Mouse (Mus musculus) MEL (cell line): Measurements from ENCODE around the gene Gmppa. TPM values are rescaled to one million over a fixed set of nuclear protein-coding genes. Genes with fewer than 3 reads are reported as not detected.

ENCODE experiments used
- DNase-seq: peaks from one replicate; pipeline ENCODE4 v3.0.0; 2011; ENCODE audit warnings: low read depth, low spot score
- H3K27ac ChIP-seq: 2 replicates; pipeline ENCODE4 v1.5.1; 2012; ENCODE audit warnings: low read depth, mild to moderate bottlenecking, control low read depth, low read length, moderate library complexity; ENCODE audit not compliant: control insufficient read depth
- H3K27me3 ChIP-seq, 2 experiments: fragments of 150-350 bp in 1 of 2; sonication (generic) in 1 of 2; 2 replicates each; pipeline ENCODE4 v1.6.1; 2012; ENCODE audit warnings: low read length in 2 of 2, mild to moderate bottlenecking in 2 of 2, improper control_type of control experiment in 1 of 2, moderate library complexity in 1 of 2; ENCODE audit not compliant: insufficient read depth in 2 of 2, control insufficient read depth in 1 of 2
- H3K36me3 ChIP-seq, 2 experiments: 2 replicates each; pipeline ENCODE4 v1.6.1; 2012 to 2014; ENCODE audit warnings: low read length in 2 of 2, improper control_type of control experiment in 1 of 2, inconsistent platforms in 1 of 2, mild to moderate bottlenecking in 1 of 2; ENCODE audit not compliant: insufficient read depth in 2 of 2, control insufficient read depth in 1 of 2
- H3K4me1 ChIP-seq, 2 experiments: fragments of 150-350 bp in 1 of 2; sonication (generic) in 1 of 2; 2 replicates each; pipeline ENCODE4 v1.6.1; 2012; ENCODE audit warnings: low read length in 2 of 2, improper control_type of control experiment in 1 of 2, mild to moderate bottlenecking in 1 of 2; ENCODE audit not compliant: insufficient read depth in 2 of 2, control insufficient read depth in 1 of 2
- H3K4me3 ChIP-seq, 2 experiments: fragments of 150-350 bp in 1 of 2; sonication (generic) in 1 of 2; 2 replicates each; pipeline ENCODE4 v1.5.1; 2012; ENCODE audit warnings: low read depth in 2 of 2, low read length in 2 of 2, mild to moderate bottlenecking in 2 of 2, moderate library complexity in 2 of 2, control low read depth in 1 of 2, improper control_type of control experiment in 1 of 2; ENCODE audit not compliant: control insufficient read depth in 1 of 2, insufficient read depth in 1 of 2
- H3K79me2 ChIP-seq: 2 replicates; pipeline ENCODE4 v1.6.1; 2012; ENCODE audit warnings: mild to moderate bottlenecking, low read length, moderate library complexity; ENCODE audit not compliant: control insufficient read depth, poor library complexity, insufficient read depth
- H3K9ac ChIP-seq: 2 replicates; pipeline ENCODE4 v1.6.1; 2012; ENCODE audit warnings: low read depth, mild to moderate bottlenecking, control low read depth, low read length, moderate library complexity; ENCODE audit not compliant: control insufficient read depth, poor library complexity, severe bottlenecking
- H3K9me3 ChIP-seq: fragments of 150-350 bp; sonication (generic); replicated peaks from 2 replicates; pipeline ENCODE4 v1.6.1; 2012; ENCODE audit warnings: mild to moderate bottlenecking, low read length, improper control_type of control experiment, moderate library complexity; ENCODE audit not compliant: insufficient read depth
- BHLHE40 ChIP-seq: IDR thresholded peaks from 2 replicates; pipeline ENCODE4 v1.6.1; 2012; ENCODE audit warnings: low read depth, mild to moderate bottlenecking, inconsistent platforms, low read length, improper control_type of control experiment, borderline replicate concordance
- CTCF ChIP-seq, 3 experiments: IDR thresholded peaks in 2 of 3; conservative IDR thresholded peaks in 1 of 3; 2 replicates each; pipeline ENCODE4 v1.5.1; 2011 to 2012; ENCODE audit warnings: low read length in 3 of 3, low read depth in 2 of 3, mild to moderate bottlenecking in 2 of 3, improper control_type of control experiment in 1 of 3, inconsistent platforms in 1 of 3, mixed read lengths in 1 of 3, moderate library complexity in 1 of 3; ENCODE audit not compliant: control insufficient read depth in 1 of 3, insufficient read depth in 1 of 3, poor library complexity in 1 of 3, severe bottlenecking in 1 of 3
- ETS1 ChIP-seq: IDR thresholded peaks from 2 replicates; pipeline ENCODE4 v1.6.1; 2012; ENCODE audit warnings: low read depth, mild to moderate bottlenecking, inconsistent platforms, low read length, improper control_type of control experiment, moderate library complexity
- KAT2A ChIP-seq: conservative IDR thresholded peaks from 2 replicates; pipeline ENCODE4 v1.6.1; 2012; ENCODE audit warnings: low read depth, low read length, improper control_type of control experiment, inconsistent platforms
- MAFK ChIP-seq: IDR thresholded peaks from 2 replicates; pipeline ENCODE4 v1.6.1; 2011; ENCODE audit warnings: low read depth, mild to moderate bottlenecking, low read length, improper control_type of control experiment, borderline replicate concordance
- MAX ChIP-seq: IDR thresholded peaks from 2 replicates; pipeline ENCODE4 v1.6.1; 2011; ENCODE audit warnings: low read length, improper control_type of control experiment
- MAZ ChIP-seq: IDR thresholded peaks from 2 replicates; pipeline ENCODE4 v1.6.1; 2012; ENCODE audit warnings: low read depth, mild to moderate bottlenecking, inconsistent platforms, low read length, improper control_type of control experiment
- MXI1 ChIP-seq: IDR thresholded peaks from 2 replicates; pipeline ENCODE4 v1.6.1; 2011; ENCODE audit warnings: mild to moderate bottlenecking, low read depth, low read length, improper control_type of control experiment
- MYC ChIP-seq: IDR thresholded peaks from 2 replicates; pipeline ENCODE4 v1.6.1; 2011; ENCODE audit warnings: low read depth, mild to moderate bottlenecking, low read length, improper control_type of control experiment, moderate library complexity
- NELFE ChIP-seq: IDR thresholded peaks from 2 replicates; pipeline ENCODE4 v1.6.1; 2011; ENCODE audit warnings: low read depth, low read length, improper control_type of control experiment
- NRF1 ChIP-seq: IDR thresholded peaks from 2 replicates; pipeline ENCODE4 v1.6.1; 2014; ENCODE audit warnings: low read depth, mild to moderate bottlenecking, inconsistent platforms, low read length, improper control_type of control experiment, moderate library complexity; ENCODE audit not compliant: poor library complexity, insufficient read depth, severe bottlenecking
- RAD21 ChIP-seq: IDR thresholded peaks from 2 replicates; pipeline ENCODE4 v1.6.1; 2011; ENCODE audit warnings: mild to moderate bottlenecking, low read depth, low read length, improper control_type of control experiment
- RCOR1 ChIP-seq: IDR thresholded peaks from 2 replicates; pipeline ENCODE4 v1.6.1; 2012; ENCODE audit warnings: low read depth, mild to moderate bottlenecking, inconsistent platforms, low read length, improper control_type of control experiment
- SMC3 ChIP-seq: IDR thresholded peaks from 2 replicates; pipeline ENCODE4 v1.6.1; 2011; ENCODE audit warnings: low read depth, low read length, improper control_type of control experiment
- TAL1 ChIP-seq: IDR thresholded peaks from 2 replicates; pipeline ENCODE4 v1.6.1; 2012; ENCODE audit warnings: mild to moderate bottlenecking, inconsistent platforms, low read length, moderate library complexity, mixed read lengths
- TBP ChIP-seq: IDR thresholded peaks from 2 replicates; pipeline ENCODE4 v1.8.0; 2011; ENCODE audit warnings: low read depth, low read length, improper control_type of control experiment
- UBTF ChIP-seq: IDR thresholded peaks from 2 replicates; pipeline ENCODE4 v1.6.1; 2012; ENCODE audit warnings: low read depth, mild to moderate bottlenecking, inconsistent platforms, low read length, improper control_type of control experiment, moderate library complexity, borderline replicate concordance; ENCODE audit not compliant: insufficient read depth
- ZC3H11A ChIP-seq: IDR thresholded peaks from 2 replicates; pipeline ENCODE4 v1.6.1; 2012; ENCODE audit warnings: low read depth, mild to moderate bottlenecking, inconsistent platforms, low read length, improper control_type of control experiment
- polyA plus RNA-seq, 2 experiments: library from polyadenylated mRNA; stranded (reverse) in 1 of 2; unstranded in 1 of 2; fragments of >175 nt in 1 of 2; fragments of >200 nt in 1 of 2; gene quantifications; 2 replicates each; pipeline versions ENCODE4 v1.2.1 to v1.2.4; 2012; ENCODE audit warnings: low replicate concordance in 2 of 2, low read depth in 1 of 2; ENCODE audit not compliant: insufficient read length in 2 of 2, insufficient read depth in 1 of 2, missing spikeins in 1 of 2
- total RNA-seq: library from RNA; depleted of rRNA; stranded (reverse); fragments of 300-350 nt; gene quantifications from 2 replicates; pipeline ENCODE4 v1.2.3, GENCODE M21; 2012

The Gmppa gene
- total and polyA plus RNA-seq, 3 experiments: 65.0 to 145 TPM; not detected in 1

DNA sequence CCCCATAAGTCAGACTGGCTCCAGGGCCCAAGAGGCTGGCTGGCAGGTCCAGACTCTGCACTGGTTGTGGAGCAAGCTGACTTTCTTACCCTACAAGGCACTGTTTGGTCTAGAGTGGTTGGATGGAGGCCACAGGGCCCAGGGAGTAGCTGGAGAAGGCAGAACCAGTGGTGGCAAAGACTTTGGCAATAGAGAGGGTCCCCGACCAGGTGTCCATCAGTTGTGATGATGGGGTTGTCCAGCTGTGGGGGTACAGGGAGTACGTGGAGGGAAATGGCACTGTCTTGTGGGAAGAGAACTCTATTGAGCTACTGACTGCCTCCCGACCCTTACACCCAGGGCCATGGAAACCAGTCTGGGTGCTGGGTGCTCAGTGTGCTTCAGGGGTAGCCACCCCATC is 41.9 kb upstream of the Gmppa start:
- Histone ChIP-seq H3K4me3 (no peak overlapping the region), H3K9me3 (no peaks in the 10 kb centered on the region), H3K36me3 (no peaks in the 10 kb centered on the region), H3K27ac (no peak overlapping the region), H3K4me1 (no peaks in the 10 kb centered on the region), H3K79me2 (no peaks in the 10 kb centered on the region), H3K9ac (no peak overlapping the region), H3K27me3 (no peaks in the 10 kb centered on the region)
- no peak for DNase-seq
- TF ChIP-seq TAL1: no peak
- no peak for TF ChIP-seq RCOR1

DNA sequence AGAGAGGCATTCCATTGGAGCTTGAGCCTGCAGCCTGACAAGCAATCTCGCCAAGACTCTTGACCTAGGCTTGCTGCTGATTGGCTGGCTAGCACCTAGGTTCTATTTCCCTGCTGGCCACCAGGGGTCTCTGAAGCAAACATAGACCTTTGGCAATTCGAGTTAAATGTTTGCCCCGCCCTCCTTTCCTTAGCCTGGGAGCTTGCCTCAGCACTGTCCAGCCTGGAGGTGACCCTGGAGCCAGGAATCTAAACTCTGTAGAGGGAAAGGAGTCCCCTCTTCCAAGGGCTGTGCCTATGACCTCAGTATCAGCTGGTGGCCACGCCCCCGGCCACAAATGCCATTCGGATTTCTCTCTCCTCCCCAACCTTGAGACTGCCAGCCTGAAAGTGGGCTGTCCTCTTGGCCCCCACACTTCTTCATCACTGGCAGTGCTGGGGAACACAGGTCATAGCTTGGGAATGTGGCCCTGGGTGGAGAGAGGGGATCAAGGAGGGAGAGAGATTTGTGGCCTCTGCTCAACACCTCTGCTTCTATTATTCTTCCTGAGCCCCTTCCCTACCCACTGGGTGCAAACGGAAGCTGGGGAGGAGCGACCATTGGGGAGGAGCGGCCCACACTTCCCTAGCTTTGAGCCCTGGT is 36.8 kb upstream of the Gmppa start:
- TF ChIP-seq TBP (no peak), UBTF (no peak), SMC3 (peak; percentile 81), MXI1 (no peak), RAD21 (peak; percentile 47), MAX (no peak), NELFE (no peak), ZC3H11A (peak; percentile 27; the same call in 1 of the 2 replicates), MAZ (0 out of 2 replicates have a peak, but pooled peaks have one; percentile 30), ETS1 (no peak), KAT2A (no peak), NRF1 (no peak), BHLHE40 (no peak), MAFK (no peak), MYC (no peak), CTCF (IDR thresholded peaks at IDR 0.05 in 2 of 3, conservative IDR thresholded peaks at IDR 0.05 in 1 of 3; ENCODE audit: control insufficient read depth in 1 of 3, insufficient read depth in 1 of 3, low read depth in 2 of 3, low read length in 3 of 3, poor library complexity in 1 of 3, severe bottlenecking in 1 of 3) (peak; percentile 65 to 83 (median 70))
- TF ChIP-seq, all 39 proteins: peak for 5
- no peaks in the 10 kb centered on the region for H3K4me1 ChIP-seq
- no peaks in the 10 kb centered on the region for H3K36me3 ChIP-seq
- H3K4me3 ChIP-seq: no peak overlapping the region
- H3K9ac ChIP-seq: no peak overlapping the region
- no peaks in the 10 kb centered on the region for H3K27me3 ChIP-seq
- peak; percentile 84 for DNase-seq
- H3K9me3 ChIP-seq: no peaks in the 10 kb centered on the region
- no peaks in the 10 kb centered on the region for H3K79me2 ChIP-seq
- H3K27ac ChIP-seq: no peak overlapping the region
